In the genomic region with DNA sequence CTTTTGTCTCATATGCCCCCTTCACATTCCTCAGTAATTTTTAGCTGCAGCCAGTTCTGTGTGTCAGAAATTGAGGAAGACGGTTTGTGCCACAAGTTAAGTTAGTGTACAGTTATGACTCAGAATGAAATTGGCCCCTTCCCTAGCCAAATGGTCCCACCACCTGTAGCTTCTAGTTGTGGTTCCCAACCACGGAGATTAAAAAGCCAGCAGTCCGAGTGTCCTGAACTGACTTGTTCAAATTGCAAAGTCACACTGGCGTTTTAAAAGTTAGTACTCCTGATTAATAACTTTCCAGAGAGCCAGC, we compare ENCODE assay signal across 8 mouse cellular contexts. TPM values are rescaled to one million over a fixed set of nuclear protein-coding genes. Genes with fewer than 3 reads are reported as not detected.
DNase-seq lines count a peak whose midpoint lies in the region; ATAC-seq and TF ChIP-seq lines count a peak whose summit lies in the region.

No protein-coding gene starts in this region.

- no peak for ATAC-seq in heart, embryonic 13.5 days (ENCODE audit: extremely low read depth, insufficient number of reproducible peaks, low FRiP score, low TSS enrichment)
- ATAC-seq in liver, embryonic 15.5 days (ENCODE audit: insufficient read depth): no peak

- peaks cover 2% of the 10 kb centered on the region; the same call in 1 of the 2 replicates for H3K9me3 ChIP-seq in heart, embryonic 13.5 days
- no peaks in the 10 kb centered on the region for H3K9me3 ChIP-seq in liver, embryonic 15.5 days (replicated peaks)

- no peak for DNase-seq in heart, adult 2 months
- DNase-seq in heart, postnatal 36 days: no peak
- DNase-seq in NIH3T3 (ENCODE audit: low read depth): peak; percentile 31
- DNase-seq in adipocyte (ENCODE audit: low spot score): no peak
- DNase-seq in urinary bladder, postnatal 36 days (ENCODE audit: low spot score in 2 of 2): no peak

- peak overlapping the region; percentile 88 for H3K4me2 ChIP-seq in heart, embryonic 13.5 days
- peak overlapping the region; percentile 83 for H3K4me2 ChIP-seq in liver, embryonic 15.5 days

- H3K4me3 ChIP-seq in heart, adult 2 months: peak overlapping the region; percentile 94
- peak overlapping the region; percentile 92 for H3K4me3 ChIP-seq in heart, embryonic 13.5 days
- H3K4me3 ChIP-seq in liver, embryonic 15.5 days (replicated peaks): peak overlapping the region; percentile 90
- H3K4me3 ChIP-seq in small intestine, adult 2 months (ENCODE audit: low read depth, low read length): peak overlapping the region; percentile 77; the same call in 1 of the 2 replicates

- no peak for TF ChIP-seq CTCF in heart, adult 2 months (IDR thresholded peaks at IDR 0.05)
- no peak for TF ChIP-seq CTCF in small intestine, adult 2 months (IDR thresholded peaks at IDR 0.05; ENCODE audit: extremely low read depth, insufficient read length, insufficient replicate concordance, low read depth, low read length)

- TF ChIP-seq POLR2A in heart, adult 2 months (IDR thresholded peaks at IDR 0.05; ENCODE audit: insufficient read depth, low read depth, low read length): no peak
- TF ChIP-seq POLR2A in small intestine, adult 2 months (IDR thresholded peaks at IDR 0.05; ENCODE audit: low read depth, low read length): no peak

- WGBS in heart, adult 2 months: 3% methylated on average over 4 of the region's 4 CpGs
- WGBS in heart, embryonic 13.5 days: 5% methylated on average over 4 of the region's 4 CpGs
- 0% methylated on average over 4 of the region's 4 CpGs for WGBS in liver, embryonic 15.5 days (ENCODE audit: insufficient replicate concordance)
- 3% methylated on average over 4 of the region's 4 CpGs for WGBS in small intestine, adult 2 months

- H3K9ac ChIP-seq in heart, adult 2 months (ENCODE audit: low read depth, low read length): peak overlapping the region; percentile 84
- peak overlapping the region; percentile 96 for H3K9ac ChIP-seq in heart, embryonic 13.5 days
- peak overlapping the region; percentile 80 for H3K9ac ChIP-seq in liver, embryonic 15.5 days

- H3K36me3 ChIP-seq in heart, adult 2 months (ENCODE audit: control insufficient read depth, insufficient read depth, low read length): peaks cover 8% of the 10 kb centered on the region
- H3K36me3 ChIP-seq in heart, embryonic 13.5 days: peaks cover 19% of the 10 kb centered on the region
- peaks cover 9% of the 10 kb centered on the region; the same call in 1 of the 2 replicates for H3K36me3 ChIP-seq in liver, embryonic 15.5 days (replicated peaks)
- peaks cover 2% of the 10 kb centered on the region; the same call in 1 of the 2 replicates for H3K36me3 ChIP-seq in small intestine, adult 2 months (ENCODE audit: control insufficient read depth, insufficient read depth, low read length)

- H3K27ac ChIP-seq in heart, adult 2 months: peak overlapping the region; percentile 100
- H3K27ac ChIP-seq in heart, embryonic 13.5 days (replicated peaks): peak overlapping the region; percentile 98
- peak overlapping the region; percentile 95 for H3K27ac ChIP-seq in liver, embryonic 15.5 days (replicated peaks)
- no peak overlapping the region for H3K27ac ChIP-seq in small intestine, adult 2 months (ENCODE audit: insufficient read depth, low read depth, low read length)

- TF ChIP-seq EP300 in heart, adult 2 months (IDR thresholded peaks at IDR 0.05; ENCODE audit: insufficient read depth, low read depth, low read length): no peak

- no peaks in the 10 kb centered on the region for H3K79me2 ChIP-seq in heart, adult 2 months (replicated peaks; ENCODE audit: control insufficient read depth, insufficient read depth, low read length)

- intact Hi-C loops in heart, adult 2 months (cut with DNase I): loop anchor here (5.0 kb wide), 1 partner anchor 139 kb away; the partner anchor contains the start of gene Neto2
- intact Hi-C loops in heart, postnatal 36 days (cut with DNase I): loop anchor here (5.0 kb wide), 1 partner anchor 139 kb away; the partner anchor contains the start of gene Neto2

- H3K27me3 ChIP-seq in heart, adult 2 months (ENCODE audit: control insufficient read depth, insufficient read depth, low read length): no peaks in the 10 kb centered on the region
- H3K27me3 ChIP-seq in heart, embryonic 13.5 days (replicated peaks): no peaks in the 10 kb centered on the region
- no peaks in the 10 kb centered on the region for H3K27me3 ChIP-seq in liver, embryonic 15.5 days
- H3K27me3 ChIP-seq in small intestine, adult 2 months (ENCODE audit: control insufficient read depth, insufficient read depth, low read length): no peaks in the 10 kb centered on the region

- peaks cover 3% of the 10 kb centered on the region for H3K4me1 ChIP-seq in heart, adult 2 months (ENCODE audit: control insufficient read depth, insufficient read depth, low read length)
- peaks cover 23% of the 10 kb centered on the region for H3K4me1 ChIP-seq in heart, embryonic 13.5 days
- H3K4me1 ChIP-seq in liver, embryonic 15.5 days (replicated peaks): peaks cover 23% of the 10 kb centered on the region
- H3K4me1 ChIP-seq in small intestine, adult 2 months (ENCODE audit: control insufficient read depth, insufficient read depth, insufficient read length, low read length): peaks cover 4% of the 10 kb centered on the region; the same call in 1 of the 2 replicates

RNA-seq across cellular contexts. Expression of gene Phkb, which starts 0.7 kb away (rescaled TPM):
- 10 to 100 TPM; 48.0 to 61.3 TPM for total RNA-seq in heart, adult 2 months (2021)
- polyA plus RNA-seq in heart, adult 2 months (2012; rRNA removed): 12.7 and 24.0 TPM in 2 replicates
- total RNA-seq in heart, postnatal 36 days (2021): 10 to 100 TPM; 57.6 to 64.1 TPM
- 43.3 and 44.2 TPM in 2 replicates for polyA plus RNA-seq in heart, embryonic 13.5 days (2015; fragmentation: Nextera tagmentation; extraction: Ambion mirVana)
- 11.4 and 11.7 TPM in 2 replicates for polyA plus RNA-seq in liver, embryonic 15.5 days (2015; fragmentation: Nextera tagmentation; extraction: Ambion mirVana)
- 0.96 and 2.8 TPM in 2 replicates for polyA plus RNA-seq in small intestine, adult 2 months (2012; rRNA removed)

RNA-seq across cellular contexts. Expression of gene Itfg1, which starts 0.7 kb away (rescaled TPM):
- 10 to 100 TPM; 45.9 to 46.9 TPM for total RNA-seq in heart, adult 2 months (2021)
- 13.9 and 24.5 TPM in 2 replicates for polyA plus RNA-seq in heart, adult 2 months (2012; rRNA removed)
- total RNA-seq in heart, postnatal 36 days (2021): 10 to 100 TPM; 48.4 to 49.6 TPM
- 65.8 and 69.9 TPM in 2 replicates for polyA plus RNA-seq in heart, embryonic 13.5 days (2015; fragmentation: Nextera tagmentation; extraction: Ambion mirVana)
- polyA plus RNA-seq in liver, embryonic 15.5 days (2015; fragmentation: Nextera tagmentation; extraction: Ambion mirVana): 22.6 and 23.1 TPM in 2 replicates
- polyA plus RNA-seq in small intestine, adult 2 months (2012; rRNA removed): 9.3 and 14.4 TPM in 2 replicates
